ENCODE assay signal across 26 mouse cellular contexts in genomic region chr6:139634561-139634960, GRCm38 (mm10). TPM values are rescaled to one million over a fixed set of nuclear protein-coding genes. Genes with fewer than 3 reads are reported as not detected.
DNase-seq lines count a peak whose midpoint lies in the region; ATAC-seq and TF ChIP-seq lines count a peak whose summit lies in the region.
"Had no signal": no experiment of that assay in that cellular context is flagged by ENCODE, and none has a peak within 500 bp of the region (broad histone marks: within the 10 kb centered on the region; RNA-seq: fewer than 3 reads in every experiment).

No protein-coding gene starts in this region.

- TF ChIP-seq POLR2A in MEL (IDR thresholded peaks at IDR 0.05; ENCODE audit: control insufficient read depth in 1 of 2, insufficient read depth in 1 of 2, low read depth in 1 of 2, low read length in 2 of 2, poor library complexity in 1 of 2): no peak

- H3K27ac ChIP-seq in kidney, postnatal 0 days: no peak overlapping the region
- H3K27ac ChIP-seq in kidney, embryonic 15.5 days: no peak overlapping the region
- H3K27ac ChIP-seq in lung, postnatal 0 days (ENCODE audit: low read length): no peak overlapping the region
- no peak overlapping the region for H3K27ac ChIP-seq in MEL (ENCODE audit: control insufficient read depth, low read depth, low read length)
- H3K27ac ChIP-seq in stomach, postnatal 0 days (replicated peaks): no peak overlapping the region
- H3K27ac ChIP-seq: embryonic facial prominence, embryonic 12.5 days; forebrain, embryonic 12.5 days; heart, embryonic 15.5 days; hindbrain, embryonic 15.5 days; limb, embryonic 15.5 days; lung, embryonic 15.5 days had no signal

- no peaks in the 10 kb centered on the region for H3K27me3 ChIP-seq in kidney, postnatal 0 days (ENCODE audit: insufficient read depth, low read length)
- H3K27me3 ChIP-seq in kidney, embryonic 15.5 days: no peaks in the 10 kb centered on the region
- H3K27me3 ChIP-seq in lung, postnatal 0 days (replicated peaks; ENCODE audit: insufficient read depth, low read length): no peaks in the 10 kb centered on the region
- no peaks in the 10 kb centered on the region for H3K27me3 ChIP-seq in MEL (ENCODE audit: control insufficient read depth in 1 of 2, insufficient read depth in 2 of 2, low read length in 2 of 2)
- H3K27me3 ChIP-seq in stomach, postnatal 0 days (ENCODE audit: control insufficient read depth, insufficient read depth, low read length): no peaks in the 10 kb centered on the region
- H3K27me3 ChIP-seq: CH12.LX; forebrain, embryonic 12.5 days; heart, embryonic 15.5 days; hindbrain, embryonic 15.5 days; limb, embryonic 15.5 days; lung, embryonic 15.5 days had no signal

- DNase-seq in kidney, postnatal 0 days (ENCODE audit: low spot score): no peak
- no peak for DNase-seq in lung, postnatal 0 days (ENCODE audit: low spot score)
- DNase-seq in lung, postnatal 14 days: no peak
- peak; percentile 3 for DNase-seq in MEL (ENCODE audit: low read depth, low spot score)
- DNase-seq in stomach, postnatal 0 days (ENCODE audit: low spot score): no peak
- no peak for DNase-seq in frontal cortex, postnatal 25 days (ENCODE audit: low spot score in 2 of 2)
- DNase-seq: adrenal gland, adult 8-10 months; B cell, adult 2 months; cerebellum, adult 18-20 months; cerebellum, postnatal 25 days; heart, postnatal 36 days; left cerebral cortex, postnatal 4 days; right cerebral cortex, postnatal 14 days; thymus, postnatal 36 days had no signal

- peak; percentile 6; the same call in 1 of the 2 replicates for TF ChIP-seq CTCF in kidney, postnatal 0 days (IDR thresholded peaks at IDR 0.05; ENCODE audit: low read depth)
- TF ChIP-seq CTCF in lung, postnatal 0 days (IDR thresholded peaks at IDR 0.05): 0 out of 2 replicates have a peak, but pooled peaks have one; percentile 3
- TF ChIP-seq CTCF in MEL (IDR thresholded peaks at IDR 0.05 in 2 of 3, conservative IDR thresholded peaks at IDR 0.05 in 1 of 3; ENCODE audit: control insufficient read depth in 1 of 3, insufficient read depth in 1 of 3, low read depth in 2 of 3, low read length in 3 of 3, poor library complexity in 1 of 3, severe bottlenecking in 1 of 3): no peak; a peak in 2 of 6 replicates
- TF ChIP-seq CTCF in stomach, postnatal 0 days (IDR thresholded peaks at IDR 0.05; ENCODE audit: low read depth): peak; percentile 24; the same call in 1 of the 2 replicates

- H3K9me3 ChIP-seq in kidney, postnatal 0 days (replicated peaks; ENCODE audit: low read length): no peaks in the 10 kb centered on the region
- H3K9me3 ChIP-seq in kidney, embryonic 15.5 days (replicated peaks): no peaks in the 10 kb centered on the region
- no peaks in the 10 kb centered on the region for H3K9me3 ChIP-seq in lung, postnatal 0 days (ENCODE audit: low read length)
- H3K9me3 ChIP-seq in MEL (replicated peaks; ENCODE audit: insufficient read depth, low read length): no peaks in the 10 kb centered on the region
- H3K9me3 ChIP-seq in stomach, postnatal 0 days (ENCODE audit: control insufficient read depth, low read length): no peaks in the 10 kb centered on the region
- H3K9me3 ChIP-seq: embryonic facial prominence, embryonic 12.5 days; forebrain, embryonic 12.5 days; heart, embryonic 15.5 days; hindbrain, embryonic 15.5 days; limb, embryonic 15.5 days; lung, embryonic 15.5 days had no signal

- no peaks in the 10 kb centered on the region for H3K4me1 ChIP-seq in kidney, postnatal 0 days (replicated peaks; ENCODE audit: insufficient read depth, low read length)
- no peaks in the 10 kb centered on the region for H3K4me1 ChIP-seq in kidney, embryonic 15.5 days
- no peaks in the 10 kb centered on the region for H3K4me1 ChIP-seq in lung, postnatal 0 days (ENCODE audit: insufficient read depth, low read depth, low read length)
- H3K4me1 ChIP-seq in MEL (ENCODE audit: control insufficient read depth in 1 of 2, insufficient read depth in 2 of 2, low read length in 2 of 2): no peaks in the 10 kb centered on the region
- no peaks in the 10 kb centered on the region for H3K4me1 ChIP-seq in stomach, postnatal 0 days (replicated peaks; ENCODE audit: control insufficient read depth, insufficient read depth)
- H3K4me1 ChIP-seq: embryonic facial prominence, embryonic 12.5 days; forebrain, embryonic 12.5 days; heart, embryonic 15.5 days; hindbrain, embryonic 15.5 days; limb, embryonic 15.5 days; lung, embryonic 15.5 days had no signal

- WGBS in kidney, postnatal 0 days: 86% methylated on average over 3 of the region's 3 CpGs
- WGBS in kidney, embryonic 15.5 days: 84% methylated on average over 3 of the region's 3 CpGs
- 68% methylated on average over 3 of the region's 3 CpGs for WGBS in lung, postnatal 0 days
- WGBS in stomach, postnatal 0 days: 81% methylated on average over 3 of the region's 3 CpGs

- H3K36me3 ChIP-seq in kidney, postnatal 0 days (ENCODE audit: insufficient read depth, low read length): no peaks in the 10 kb centered on the region
- no peaks in the 10 kb centered on the region for H3K36me3 ChIP-seq in kidney, embryonic 15.5 days
- no peaks in the 10 kb centered on the region for H3K36me3 ChIP-seq in lung, postnatal 0 days (ENCODE audit: insufficient read depth, low read length)
- no peaks in the 10 kb centered on the region for H3K36me3 ChIP-seq in MEL (ENCODE audit: control insufficient read depth in 1 of 2, insufficient read depth in 2 of 2, low read length in 2 of 2)
- H3K36me3 ChIP-seq in stomach, postnatal 0 days (ENCODE audit: control insufficient read depth, insufficient read depth, low read length): no peaks in the 10 kb centered on the region
- H3K36me3 ChIP-seq: embryonic facial prominence, embryonic 12.5 days; forebrain, embryonic 12.5 days; heart, embryonic 15.5 days; hindbrain, embryonic 15.5 days; limb, embryonic 15.5 days; lung, embryonic 15.5 days had no signal

- H3K4me3 ChIP-seq in kidney, postnatal 0 days (replicated peaks; ENCODE audit: low read depth, low read length): no peak overlapping the region
- no peak overlapping the region for H3K4me3 ChIP-seq in kidney, embryonic 15.5 days (replicated peaks)
- H3K4me3 ChIP-seq in lung, postnatal 0 days (ENCODE audit: low read depth, low read length): no peak overlapping the region
- no peak overlapping the region for H3K4me3 ChIP-seq in MEL (ENCODE audit: control insufficient read depth in 1 of 2, insufficient read depth in 1 of 2, low read depth in 2 of 2, low read length in 2 of 2)
- H3K4me3 ChIP-seq in stomach, postnatal 0 days (ENCODE audit: low read depth, low read length): no peak overlapping the region
- H3K4me3 ChIP-seq: embryonic facial prominence, embryonic 12.5 days; forebrain, embryonic 12.5 days; heart, embryonic 15.5 days; hindbrain, embryonic 15.5 days; limb, embryonic 15.5 days; lung, embryonic 15.5 days had no signal

- no peak for ATAC-seq in kidney, postnatal 0 days (replicated peaks; ENCODE audit: low FRiP score, low read depth)
- no peak for ATAC-seq in kidney, embryonic 15.5 days (replicated peaks; ENCODE audit: low FRiP score)
- no peak for ATAC-seq in lung, postnatal 0 days
- ATAC-seq in stomach, postnatal 0 days (ENCODE audit: low FRiP score, low TSS enrichment): no peak
- ATAC-seq: activated CD4-positive, CD25-positive, alpha-beta regulatory T cell, adult 4 months had no signal

- H3K9ac ChIP-seq in kidney, postnatal 0 days (ENCODE audit: low read depth, low read length): no peak overlapping the region
- H3K9ac ChIP-seq in kidney, embryonic 15.5 days: no peak overlapping the region
- H3K9ac ChIP-seq in lung, postnatal 0 days (replicated peaks; ENCODE audit: low read depth): no peak overlapping the region
- H3K9ac ChIP-seq in MEL (ENCODE audit: control insufficient read depth, low read depth, low read length, poor library complexity, severe bottlenecking): no peak overlapping the region
- no peak overlapping the region for H3K9ac ChIP-seq in stomach, postnatal 0 days (ENCODE audit: low read length)
- H3K9ac ChIP-seq: embryonic facial prominence, embryonic 12.5 days; forebrain, embryonic 12.5 days; heart, embryonic 15.5 days; hindbrain, embryonic 15.5 days; limb, embryonic 15.5 days; lung, embryonic 15.5 days had no signal

- no peaks in the 10 kb centered on the region for H3K79me2 ChIP-seq in MEL (ENCODE audit: control insufficient read depth, insufficient read depth, low read length, poor library complexity)

- no peak overlapping the region for H3K4me2 ChIP-seq in kidney, postnatal 0 days (ENCODE audit: low read length)
- H3K4me2 ChIP-seq in kidney, embryonic 15.5 days: no peak overlapping the region
- H3K4me2 ChIP-seq in lung, postnatal 0 days (replicated peaks; ENCODE audit: low read depth, low read length): no peak overlapping the region
- H3K4me2 ChIP-seq in stomach, postnatal 0 days (replicated peaks; ENCODE audit: low read depth): no peak overlapping the region
- H3K4me2 ChIP-seq: embryonic facial prominence, embryonic 12.5 days; forebrain, embryonic 12.5 days; heart, embryonic 15.5 days; hindbrain, embryonic 15.5 days; limb, embryonic 15.5 days; lung, embryonic 15.5 days; midbrain, embryonic 11.5 days had no signal

- TF ChIP-seq RAD21 in MEL (IDR thresholded peaks at IDR 0.05; ENCODE audit: low read depth, low read length): no peak

- no peak for TF ChIP-seq EP300 in lung, postnatal 0 days (IDR thresholded peaks at IDR 0.05)
- TF ChIP-seq EP300 in MEL (IDR thresholded peaks at IDR 0.05; ENCODE audit: low read depth in 1 of 2, low read length in 2 of 2): no peak
- no peak for TF ChIP-seq EP300 in stomach, postnatal 0 days (optimal IDR thresholded peaks at IDR 0.05)

TF ChIP-seq in MEL, 35 proteins besides CTCF, POLR2A, EP300 and RAD21:
- TF ChIP-seq NRF1 (IDR thresholded peaks at IDR 0.05; ENCODE audit: insufficient read depth, low read depth, low read length, poor library complexity, severe bottlenecking) (no peak), MXI1 (IDR thresholded peaks at IDR 0.05; ENCODE audit: low read depth, low read length) (no peak), MAFK (IDR thresholded peaks at IDR 0.05; ENCODE audit: borderline replicate concordance, low read depth, low read length) (no peak)

RNA-seq across cellular contexts. Expression of gene Pik3c2g, which starts 47.5 kb away (rescaled TPM):
- polyA plus RNA-seq in kidney, postnatal 0 days (2015; fragmentation: Nextera tagmentation; extraction: Ambion mirVana): 0.28 and 0.60 TPM in 2 replicates
- polyA plus RNA-seq in kidney, embryonic 15.5 days (2015; fragmentation: Nextera tagmentation; extraction: Ambion mirVana): 0.16 and 0.22 TPM in 2 replicates
- polyA plus RNA-seq in lung, postnatal 0 days (2015; fragmentation: Nextera tagmentation; extraction: Ambion mirVana): 2.5 and 3.0 TPM in 2 replicates
- not detected in 2 replicates for total RNA-seq in MEL (2012; rRNA removed)
- not detected for polyA plus RNA-seq in MEL (2012; ENCODE audit: insufficient read depth in 1 of 2, insufficient read length in 2 of 2, low read depth in 1 of 2, low replicate concordance in 2 of 2, missing spikeins in 1 of 2)
- 5.1 and 6.6 TPM in 2 replicates for polyA plus RNA-seq in stomach, postnatal 0 days (2015; fragmentation: Nextera tagmentation; extraction: Ambion mirVana)
- total RNA-seq: CH12.LX; gastrocnemius, adult 8-10 months; heart, postnatal 36 days; monocyte, adult 5-6 weeks had no signal
- polyA plus RNA-seq: activated CD4-positive, CD25-positive, alpha-beta regulatory T cell, adult 4 months; forebrain, embryonic 12.5 days; midbrain, embryonic 11.5 days had no signal

Comparison
In these comparisons a context has a peak if more than half of its experiments do, and no peak if none do; other contexts are left out.
1. CTCF ChIP-seq: peak in kidney, postnatal 0 days (single experiment), lung, postnatal 0 days (single experiment) and stomach, postnatal 0 days (single experiment); none in MEL (0 of 3).